Mouse (Mus musculus): ENCODE measurements at regions not wholly inside any gene's neighbourhood (a gene's known extent, or its start where the extent isn't known, plus 50 kb on each side); places are given as distances from the start of the nearest gene placed in this dataset.
A peak's percentile ranks its signal among the peaks of the same experiment; 100 is the strongest.

- no peak for TF ChIP-seq GATA4 (IDR thresholded peaks at IDR 0.05; ENCODE audit: insufficient replicate concordance, low read length)
Measured at GRCm38 (mm10) chr13:37533851-37534250, 188.8 kb downstream of the Ly86 start.

GRCm38 (mm10) chr13:37537330-37537729 lies 192.3 kb downstream of the Ly86 start:
- no peak for TF ChIP-seq GATA4 (IDR thresholded peaks at IDR 0.05; ENCODE audit: insufficient replicate concordance, low read length)

GRCm38 (mm10) chr13:37537793-37538192 lies 192.8 kb downstream of the Ly86 start:
- TF ChIP-seq GATA4 (IDR thresholded peaks at IDR 0.05; ENCODE audit: insufficient replicate concordance, low read length) = peak; percentile 94

- TF ChIP-seq GATA4 (IDR thresholded peaks at IDR 0.05; ENCODE audit: insufficient replicate concordance, low read length) = no peak
Measured at GRCm38 (mm10) chr13:37540980-37541531, 196.0 kb downstream of the Ly86 start.

GRCm38 (mm10) chr13:37541674-37542073 lies 196.7 kb downstream of the Ly86 start:
- TF ChIP-seq GATA4 (IDR thresholded peaks at IDR 0.05; ENCODE audit: insufficient replicate concordance, low read length) = no peak

- TF ChIP-seq GATA4 (IDR thresholded peaks at IDR 0.05; ENCODE audit: insufficient replicate concordance, low read length) = no peak
Measured at GRCm38 (mm10) chr13:37542744-37543196, 197.8 kb downstream of the Ly86 start.

GRCm38 (mm10) chr13:37543788-37544187 lies 198.8 kb downstream of the Ly86 start:
- no peak for TF ChIP-seq GATA4 (IDR thresholded peaks at IDR 0.05; ENCODE audit: insufficient replicate concordance, low read length)

- TF ChIP-seq GATA4 (IDR thresholded peaks at IDR 0.05; ENCODE audit: insufficient replicate concordance, low read length) = no peak
Measured at GRCm38 (mm10) chr13:37544696-37545095, 199.7 kb downstream of the Ly86 start.

- no peak for TF ChIP-seq GATA4 (IDR thresholded peaks at IDR 0.05; ENCODE audit: insufficient replicate concordance, low read length)
Measured at GRCm38 (mm10) chr13:37546556-37546955, 201.5 kb downstream of the Ly86 start.

GRCm38 (mm10) chr13:37550584-37550983 lies 205.6 kb downstream of the Ly86 start:
- no peak for TF ChIP-seq GATA4 (IDR thresholded peaks at IDR 0.05; ENCODE audit: insufficient replicate concordance, low read length)

GRCm38 (mm10) chr13:37553392-37553791 lies 208.4 kb downstream of the Ly86 start:
- TF ChIP-seq GATA4 (IDR thresholded peaks at IDR 0.05; ENCODE audit: insufficient replicate concordance, low read length) = no peak

- TF ChIP-seq GATA4 (IDR thresholded peaks at IDR 0.05; ENCODE audit: insufficient replicate concordance, low read length) = no peak
Measured at GRCm38 (mm10) chr13:37557183-37557582, 212.2 kb downstream of the Ly86 start.

- TF ChIP-seq GATA4 (IDR thresholded peaks at IDR 0.05; ENCODE audit: insufficient replicate concordance, low read length) = no peak
Measured at GRCm38 (mm10) chr13:37557766-37558165, 212.8 kb downstream of the Ly86 start.

GRCm38 (mm10) chr13:37559056-37559455 lies 214.0 kb downstream of the Ly86 start:
- TF ChIP-seq GATA4 (IDR thresholded peaks at IDR 0.05; ENCODE audit: insufficient replicate concordance, low read length) = no peak

GRCm38 (mm10) chr13:37559706-37560313 lies 214.8 kb downstream of the Ly86 start:
- no peak for TF ChIP-seq GATA4 (IDR thresholded peaks at IDR 0.05; ENCODE audit: insufficient replicate concordance, low read length)

GRCm38 (mm10) chr13:37560387-37560786 lies 215.4 kb downstream of the Ly86 start:
- TF ChIP-seq GATA4 (IDR thresholded peaks at IDR 0.05; ENCODE audit: insufficient replicate concordance, low read length) = no peak

- no peak for TF ChIP-seq GATA4 (IDR thresholded peaks at IDR 0.05; ENCODE audit: insufficient replicate concordance, low read length)
Measured at GRCm38 (mm10) chr13:37560800-37561199, 215.8 kb downstream of the Ly86 start.
